Mouse (Mus musculus) frontal cortex, postnatal 36 days (tissue): ENCODE data around the gene Hist1h2bn.
A peak's percentile ranks its signal among the peaks of the same experiment; 100 is the strongest.
"Not testable (repeated sequence)": the region's sequence is repeated elsewhere in the genome, so short reads cannot be mapped to it uniquely, and the experiment has no call there.

ENCODE experiments used
- DNase-seq, 2 experiments: peaks; one replicate each; pipeline ENCODE4 v3.0.0; 2022; ENCODE audit warnings: low spot score in 2 of 2

Gene Hist1h2bn

DNA sequence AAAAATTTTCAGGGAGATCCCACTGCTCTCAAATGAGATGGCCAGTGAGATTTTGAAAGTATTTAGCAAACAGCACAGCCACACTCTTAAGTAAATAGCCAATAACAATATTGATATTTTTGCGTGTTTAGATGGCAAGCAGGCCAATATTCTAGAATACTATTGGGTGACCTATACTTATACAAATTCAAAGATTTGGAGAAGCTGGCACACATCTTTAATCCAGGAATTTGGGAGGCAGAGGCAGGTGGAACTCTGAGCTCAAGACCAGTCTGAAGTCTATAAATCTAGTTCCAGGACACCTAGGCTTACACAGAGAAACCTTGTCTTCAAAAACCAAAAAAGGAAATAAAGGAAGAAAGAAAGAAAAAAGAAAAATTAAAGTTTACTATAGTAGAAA, 27.7 kb downstream of the Hist1h2bn start:
- DNase-seq: no peak

DNA sequence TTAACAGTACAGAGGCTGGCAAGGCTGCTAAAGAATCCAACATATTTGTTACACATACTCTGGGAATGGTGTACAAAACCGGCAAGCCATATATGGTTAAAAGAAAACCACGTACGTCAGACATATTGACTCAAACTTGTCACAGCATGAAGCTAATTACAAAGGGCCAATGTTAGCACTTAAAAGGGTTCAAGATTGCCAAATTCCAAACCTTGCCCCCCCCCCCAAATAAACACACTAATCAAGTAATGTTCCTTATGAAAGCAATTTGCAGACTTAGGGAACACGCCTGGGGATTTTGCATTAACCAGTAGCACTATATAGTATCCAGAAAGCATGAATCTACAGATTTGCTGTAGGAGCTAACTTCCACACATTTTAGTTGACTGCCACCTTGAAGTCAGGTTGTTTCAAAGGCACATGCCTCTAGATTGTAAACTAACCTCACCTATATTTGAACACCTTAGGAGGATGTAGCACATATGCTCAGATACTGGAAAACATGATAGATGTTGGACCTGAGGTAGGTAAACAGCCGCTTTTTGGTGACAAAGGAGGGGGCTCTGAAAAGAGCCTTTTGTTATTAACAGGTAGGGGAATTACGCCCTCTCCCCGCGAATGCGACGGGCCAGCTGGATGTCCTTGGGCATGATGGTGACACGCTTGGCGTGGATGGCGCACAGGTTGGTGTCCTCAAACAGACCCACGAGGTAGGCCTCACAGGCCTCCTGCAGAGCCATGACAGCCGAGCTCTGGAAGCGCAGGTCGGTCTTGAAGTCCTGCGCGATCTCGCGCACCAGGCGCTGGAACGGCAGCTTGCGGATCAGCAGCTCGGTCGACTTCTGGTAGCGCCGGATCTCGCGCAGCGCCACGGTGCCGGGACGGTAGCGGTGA, 28.7 kb downstream of the Hist1h2bn start:
- peak; percentile 24 to 34 for DNase-seq

DNA sequence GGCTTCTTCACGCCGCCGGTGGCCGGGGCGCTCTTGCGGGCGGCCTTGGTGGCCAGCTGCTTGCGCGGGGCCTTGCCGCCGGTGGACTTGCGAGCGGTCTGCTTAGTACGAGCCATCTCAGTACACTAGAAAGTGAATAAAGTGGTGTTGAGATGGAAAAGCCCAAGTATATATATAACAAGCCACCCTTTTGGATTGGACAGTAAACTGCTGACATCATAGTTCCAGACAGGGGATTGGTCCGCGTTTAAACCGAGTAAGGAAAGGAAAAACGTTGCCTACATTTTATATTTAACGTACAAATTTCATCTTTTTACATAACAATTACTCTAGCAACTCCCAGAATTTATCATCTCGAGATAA, 29.3 kb downstream of the Hist1h2bn start, which contains the start of gene Hist1h3i:
Gene Hist1h3i (minus strand): TSS at position 116 of the 363 bp plus-strand sequence.
- DNase-seq: peak; percentile 56 to 82

DNA sequence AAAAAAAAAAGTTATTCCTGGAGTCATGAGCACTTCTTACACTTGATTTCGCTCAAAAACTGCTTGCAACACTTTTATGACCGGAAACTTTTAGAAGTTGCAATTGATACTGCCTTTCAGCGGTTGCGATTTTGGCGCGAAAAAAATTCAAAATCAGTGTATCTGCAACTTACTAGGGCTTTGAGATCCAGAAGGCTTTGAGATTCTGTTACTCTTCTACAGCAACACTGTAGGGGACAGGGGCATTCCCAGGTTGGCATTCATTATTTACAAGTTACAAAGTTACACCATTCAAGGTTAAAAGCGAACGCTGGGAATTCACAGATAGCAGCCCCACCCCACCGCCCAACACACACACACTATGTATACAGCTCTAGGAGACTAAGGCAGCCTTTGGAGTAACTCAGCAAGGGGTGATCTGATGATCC, 29.8 kb downstream of the Hist1h2bn start:
- peak; percentile 24 to 43 for DNase-seq

DNA sequence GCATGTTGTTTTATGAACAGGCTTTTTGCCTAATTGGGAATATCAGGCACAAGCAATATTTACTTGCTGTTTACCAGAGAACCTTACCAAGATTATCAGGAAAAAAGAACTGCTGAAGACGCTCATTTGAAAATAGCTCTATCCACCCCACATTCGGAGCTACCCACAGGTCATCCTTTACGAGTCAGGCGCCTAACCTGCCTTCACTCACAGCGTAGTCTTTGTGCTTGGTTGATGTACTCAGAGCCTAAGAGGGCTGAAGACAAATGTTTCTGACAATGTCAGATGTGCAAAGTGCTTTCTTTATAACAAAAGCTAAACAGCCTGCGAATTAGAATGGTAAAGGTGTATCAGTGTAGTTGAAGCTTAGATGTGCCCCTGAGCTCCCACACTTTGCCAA, 30.4 kb downstream of the Hist1h2bn start:
- DNase-seq: no peak

DNA sequence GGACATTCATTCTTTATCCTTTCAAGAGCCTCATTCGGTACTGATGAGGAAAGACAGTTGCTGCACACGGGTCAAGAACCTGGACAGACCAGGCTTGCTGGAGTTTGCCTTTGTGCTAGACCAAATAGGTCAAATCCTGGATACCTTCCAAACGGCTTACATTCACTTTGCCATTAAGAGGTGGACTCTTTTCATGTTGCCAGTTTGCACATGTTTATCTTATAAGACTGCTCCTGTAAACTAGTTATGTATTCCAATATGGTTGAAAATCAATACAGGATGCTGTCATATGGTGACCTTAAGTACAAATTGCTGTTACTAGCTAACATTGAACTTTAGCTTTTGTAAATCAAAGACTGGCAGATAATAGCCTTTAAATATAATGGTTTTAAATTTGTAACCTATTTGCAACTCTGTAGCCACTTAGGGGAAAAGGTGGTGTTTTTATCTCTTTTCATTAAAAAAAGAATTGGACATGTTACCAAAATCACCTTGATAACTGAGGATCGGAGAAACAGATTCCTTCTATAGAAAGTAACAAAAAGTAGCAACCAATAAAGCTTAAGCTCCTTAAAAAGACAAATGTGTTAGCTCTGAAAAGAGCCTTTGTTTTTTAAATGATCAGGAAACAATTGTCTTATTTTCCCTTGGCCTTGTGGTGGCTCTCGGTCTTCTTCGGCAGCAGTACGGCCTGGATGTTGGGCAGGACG, 32.4 kb downstream of the Hist1h2bn start:
- no peak for DNase-seq

DNA sequence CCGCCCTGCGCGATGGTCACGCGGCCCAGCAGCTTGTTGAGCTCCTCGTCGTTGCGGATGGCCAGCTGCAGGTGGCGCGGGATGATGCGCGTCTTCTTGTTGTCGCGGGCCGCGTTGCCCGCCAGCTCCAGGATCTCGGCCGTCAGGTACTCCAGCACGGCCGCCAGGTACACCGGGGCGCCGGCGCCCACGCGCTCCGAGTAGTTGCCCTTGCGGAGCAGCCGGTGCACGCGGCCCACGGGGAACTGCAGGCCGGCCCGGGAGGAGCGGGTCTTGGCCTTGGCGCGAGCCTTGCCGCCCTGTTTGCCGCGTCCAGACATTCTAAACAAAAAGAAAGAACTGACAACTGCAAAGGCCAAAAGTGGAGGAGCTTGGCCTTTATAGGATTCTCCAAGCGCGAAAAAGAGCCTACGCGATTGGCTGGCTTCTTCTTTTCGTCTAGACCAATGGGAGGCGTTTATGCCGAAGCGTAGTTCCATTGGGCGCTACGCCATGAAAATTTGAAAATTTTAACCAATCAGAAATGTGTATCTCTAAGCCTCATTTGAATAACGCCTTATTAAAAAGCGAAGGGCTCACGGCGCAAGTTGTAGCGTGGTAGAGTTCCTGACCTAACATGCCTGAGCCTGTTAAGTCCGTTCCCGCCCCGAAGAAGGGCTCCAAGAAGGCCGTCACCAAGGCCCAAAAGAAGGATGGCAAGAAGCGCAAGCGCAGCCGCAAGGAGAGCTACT, 33.1 kb downstream of the Hist1h2bn start, which contains the start of the genes Hist1h2an and Hist1h2bp:
Gene Hist1h2an (minus strand): TSS at position 320 of the 731 bp plus-strand sequence.
Gene Hist1h2bp (plus strand): TSS at position 563 of the 731 bp plus-strand sequence.
- peak; percentile 85 to 97 for DNase-seq

DNA sequence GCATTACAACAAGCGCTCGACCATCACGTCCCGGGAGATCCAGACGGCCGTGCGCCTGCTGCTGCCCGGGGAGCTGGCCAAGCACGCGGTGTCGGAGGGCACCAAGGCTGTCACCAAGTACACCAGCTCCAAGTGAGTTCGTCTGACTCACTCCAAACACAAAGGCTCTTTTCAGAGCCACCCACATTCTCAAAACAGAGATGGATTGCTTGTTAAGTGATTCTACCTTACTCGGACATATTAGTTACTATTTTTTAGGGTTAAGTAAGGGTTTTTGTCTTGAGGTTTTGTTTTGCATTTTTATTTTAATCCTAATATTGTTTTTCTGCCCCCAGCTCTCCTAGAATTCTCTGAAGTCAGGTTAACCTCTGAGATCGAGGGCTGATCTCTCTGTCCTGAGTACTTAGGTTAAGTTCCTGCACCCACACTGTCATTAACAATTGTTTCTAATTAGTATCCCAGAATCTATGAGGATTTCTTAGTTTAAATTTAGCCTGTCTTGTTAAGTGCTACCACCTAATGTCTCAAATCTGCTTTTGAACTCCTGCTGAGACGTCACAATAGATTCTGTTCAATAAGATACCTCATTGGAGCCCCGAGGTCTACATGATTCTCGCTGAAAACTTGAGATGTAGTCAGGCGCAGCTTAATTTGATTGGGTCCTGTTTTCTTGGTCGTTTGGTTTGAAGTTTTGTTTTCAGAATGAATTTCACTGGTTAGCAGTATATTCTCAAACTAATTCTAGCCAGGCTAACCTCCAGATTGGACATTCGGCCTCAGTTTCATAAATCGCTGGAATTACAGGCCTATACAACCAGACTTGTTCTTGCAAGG, 34.1 kb downstream of the Hist1h2bn start:
- no peak for DNase-seq

DNA sequence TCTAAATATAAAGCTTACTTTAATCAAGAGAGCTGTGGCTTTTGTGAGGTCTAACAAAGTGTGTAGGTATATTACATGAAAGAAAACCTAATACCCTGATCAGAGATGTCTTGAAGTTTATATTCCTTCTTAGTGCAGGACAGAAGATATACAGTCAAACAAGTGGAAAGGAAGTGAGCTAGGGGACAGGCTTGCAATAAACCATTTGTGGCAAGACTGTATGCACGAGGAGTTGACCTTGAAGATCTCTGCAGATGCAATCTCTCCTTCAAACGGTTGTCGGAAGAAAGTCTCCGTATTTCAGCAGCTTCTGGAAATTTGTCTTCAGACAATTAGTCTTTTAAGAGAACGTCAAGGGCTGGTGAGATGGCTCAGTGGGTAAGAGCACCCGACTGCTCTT, 36.0 kb downstream of the Hist1h2bn start:
- DNase-seq: no peak

DNA sequence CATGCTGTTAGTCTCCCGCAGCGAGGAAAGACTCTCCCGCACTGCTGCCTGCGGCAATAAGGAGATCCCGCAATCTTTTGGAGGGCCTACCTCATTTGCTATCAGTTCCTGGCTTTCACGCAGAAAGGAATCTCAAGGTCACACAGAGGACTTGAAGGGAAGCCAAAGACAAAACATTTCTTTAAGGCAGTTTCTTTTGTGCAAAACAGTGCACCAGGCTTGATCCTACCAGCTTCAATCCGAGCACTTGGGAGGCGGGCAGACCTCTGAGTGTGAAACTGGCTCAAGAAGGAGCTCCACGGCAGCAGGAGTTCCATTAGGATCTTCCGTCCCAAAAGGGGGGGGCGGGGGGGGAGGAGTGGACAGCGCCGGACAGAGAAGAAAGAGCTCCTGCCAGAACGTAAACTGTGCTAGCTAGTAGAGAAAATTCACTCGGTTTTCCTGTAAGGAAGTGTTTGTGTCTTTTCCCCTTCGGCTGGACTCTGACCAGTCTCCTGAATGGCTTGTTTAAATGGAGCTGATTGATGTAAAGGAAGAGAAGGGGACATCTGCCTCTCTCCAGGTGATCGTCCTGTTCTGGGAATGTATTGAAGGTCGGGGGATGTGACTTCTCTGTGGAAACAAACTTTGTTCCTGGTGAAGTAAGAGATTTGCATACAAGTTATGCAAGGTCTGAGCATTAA, 36.8 kb downstream of the Hist1h2bn start:
- no peak for DNase-seq

DNA sequence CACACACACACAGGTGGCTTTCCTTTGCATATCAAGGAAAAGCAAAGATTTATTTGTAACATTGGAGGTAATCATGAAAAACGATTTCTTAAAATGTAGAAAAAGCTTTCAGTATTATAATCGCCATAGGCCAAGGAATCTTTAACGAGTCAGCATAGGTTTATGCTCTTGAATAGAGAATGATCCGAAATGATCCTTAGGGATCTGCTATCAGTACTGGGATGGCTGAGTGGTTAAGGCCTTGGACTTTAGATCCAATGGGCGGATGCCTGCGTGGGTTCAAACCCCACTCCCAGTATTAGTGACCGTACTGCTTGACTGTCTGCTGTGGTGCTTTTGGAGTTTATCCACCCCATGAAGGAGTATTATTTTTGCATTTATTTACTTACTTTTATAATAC, 41.7 kb downstream of the Hist1h2bn start:
- DNase-seq: no peak

DNA sequence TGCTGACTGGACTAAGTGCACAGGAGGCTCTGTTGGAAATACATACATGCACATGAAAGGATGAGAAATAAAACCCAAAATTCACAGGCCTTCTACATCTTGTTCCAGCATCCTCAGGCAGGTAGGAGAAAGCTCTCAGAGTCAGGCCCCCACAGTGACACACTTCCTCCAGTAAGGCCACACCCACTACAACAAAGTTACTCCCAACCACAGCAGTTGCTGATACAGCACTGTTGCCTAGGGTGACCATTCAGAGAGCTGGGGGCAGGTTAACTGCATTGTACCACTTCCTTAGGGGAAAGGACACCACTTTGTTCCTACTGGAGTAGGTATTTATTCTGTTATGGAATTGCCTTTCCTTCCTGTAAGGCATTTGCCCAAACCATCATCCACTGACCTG, 43.2 kb downstream of the Hist1h2bn start:
- DNase-seq: not testable (repeated sequence)

DNA sequence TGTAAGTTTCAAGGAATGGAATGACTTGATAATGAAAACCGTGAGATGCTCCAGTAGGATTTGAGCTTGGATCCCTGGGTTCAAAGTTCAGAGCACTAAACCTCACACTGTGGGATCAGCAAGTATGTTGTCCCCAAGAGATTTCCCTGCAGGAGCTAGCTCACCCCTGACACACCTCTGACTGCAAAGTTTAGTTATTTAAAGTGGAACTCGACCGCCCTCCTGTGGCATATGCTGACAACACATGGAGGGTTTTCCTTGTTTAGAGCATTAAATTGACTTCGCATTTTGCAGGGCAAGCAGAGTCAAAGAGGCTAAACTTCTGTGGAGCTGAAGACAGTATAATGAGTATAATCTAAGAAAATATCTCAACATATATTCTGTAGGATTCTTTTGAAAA, 49.1 kb downstream of the Hist1h2bn start:
- not testable (repeated sequence) for DNase-seq
